Mouse (Mus musculus) testis, adult 2 months (tissue): Measurements from ENCODE around the gene Daam1. TPM values are rescaled to one million over a fixed set of nuclear protein-coding genes. Genes with fewer than 3 reads are reported as not detected.

ENCODE experiments used
- H3K27ac ChIP-seq: fragments of 200-500 bp; 2 replicates; pipeline ENCODE4 v1.5.1; 2012; ENCODE audit warnings: low read depth, low read length; ENCODE audit not compliant: control insufficient read depth, insufficient read depth
- H3K27me3 ChIP-seq: fragments of 200-500 bp; 2 replicates; pipeline ENCODE4 v1.6.1; 2012; ENCODE audit warnings: mild to moderate bottlenecking, low read length, moderate library complexity; ENCODE audit not compliant: control insufficient read depth, insufficient read depth
- H3K36me3 ChIP-seq: fragments of 200-500 bp; 2 replicates; pipeline ENCODE4 v1.6.1; 2012; ENCODE audit warnings: mild to moderate bottlenecking, low read length; ENCODE audit not compliant: control insufficient read depth, insufficient read depth
- H3K4me1 ChIP-seq: fragments of 200-500 bp; 2 replicates; pipeline ENCODE4 v1.6.1; 2012; ENCODE audit warnings: low read length; ENCODE audit not compliant: control insufficient read depth, insufficient read depth
- H3K4me3 ChIP-seq: fragments of 200-500 bp; 2 replicates; pipeline ENCODE4 v1.5.1; 2012; ENCODE audit warnings: low read depth, mild to moderate bottlenecking, low read length, moderate library complexity, mixed read lengths; ENCODE audit not compliant: control insufficient read depth
- CTCF ChIP-seq: fragments of 200-500 bp; IDR thresholded peaks from 2 replicates; pipeline ENCODE4 v1.5.1; 2012; ENCODE audit warnings: low read depth, mild to moderate bottlenecking, inconsistent platforms, low read length, moderate library complexity; ENCODE audit not compliant: control insufficient read depth, insufficient read depth, insufficient replicate concordance
- POLR2A ChIP-seq: fragments of 200-500 bp; IDR thresholded peaks from 2 replicates; pipeline ENCODE4 v1.6.1; 2012; ENCODE audit warnings: low read depth, mild to moderate bottlenecking, inconsistent platforms, low read length, moderate library complexity; ENCODE audit not compliant: control insufficient read depth
- polyA plus RNA-seq: library from polyadenylated mRNA; depleted of rRNA; stranded (reverse); fragments of >200 nt; gene quantifications from 2 replicates; pipeline ENCODE4 v1.2.3, GENCODE M21; 2012

Gene Daam1
- polyA plus RNA-seq, 1 experiment, result 6.6 TPM

GRCm38 (mm10) chr12:72022790-72023189 is 191.9 kb downstream of the Daam1 start:
- no peak overlapping the region for H3K4me3 ChIP-seq
- H3K27ac ChIP-seq, result no peak overlapping the region
- no peaks in the 10 kb centered on the region for H3K36me3 ChIP-seq
- no peak for TF ChIP-seq CTCF
- TF ChIP-seq POLR2A, result no peak
- H3K4me1 ChIP-seq, result peaks cover 2% of the 10 kb centered on the region
- no peaks in the 10 kb centered on the region for H3K27me3 ChIP-seq

DNA sequence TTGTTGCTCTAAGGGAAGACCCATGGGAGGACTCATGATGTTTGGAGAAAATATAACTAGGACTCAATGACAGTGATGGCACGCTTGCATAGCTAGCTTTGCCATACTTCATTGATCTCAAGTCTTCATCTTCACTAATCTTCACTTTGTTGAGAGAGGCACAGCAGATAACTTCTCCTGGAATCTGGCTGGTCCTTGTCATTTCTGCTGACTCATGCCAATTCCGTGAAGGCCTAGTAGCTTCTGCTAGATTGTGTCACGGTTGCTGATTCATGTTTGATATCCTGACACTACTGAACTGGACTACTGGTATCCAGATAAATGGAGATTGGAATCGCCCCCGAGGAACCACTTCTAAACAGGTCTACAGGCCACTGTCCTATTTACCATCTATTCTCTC is 192.7 kb downstream of the Daam1 start:
- TF ChIP-seq CTCF (no peak), POLR2A (no peak)
- Histone ChIP-seq H3K36me3 (no peaks in the 10 kb centered on the region), H3K4me1 (peaks cover 2% of the 10 kb centered on the region), H3K4me3 (no peak overlapping the region), H3K27ac (no peak overlapping the region), H3K27me3 (no peaks in the 10 kb centered on the region)

GRCm38 (mm10) chr12:72025275-72025795 is 194.5 kb downstream of the Daam1 start:
- H3K27ac ChIP-seq, result no peak overlapping the region
- no peak overlapping the region for H3K4me3 ChIP-seq
- no peaks in the 10 kb centered on the region for H3K27me3 ChIP-seq
- H3K36me3 ChIP-seq, result no peaks in the 10 kb centered on the region
- no peak for TF ChIP-seq POLR2A
- H3K4me1 ChIP-seq, result peaks cover 2% of the 10 kb centered on the region

GRCm38 (mm10) chr12:72031171-72031570 is 200.3 kb downstream of the Daam1 start:
- no peaks in the 10 kb centered on the region for H3K27me3 ChIP-seq
- no peaks in the 10 kb centered on the region for H3K4me1 ChIP-seq
- TF ChIP-seq CTCF, result no peak
- TF ChIP-seq POLR2A, result no peak
- H3K36me3 ChIP-seq, result no peaks in the 10 kb centered on the region
- no peak overlapping the region for H3K4me3 ChIP-seq
- no peak overlapping the region for H3K27ac ChIP-seq

DNA sequence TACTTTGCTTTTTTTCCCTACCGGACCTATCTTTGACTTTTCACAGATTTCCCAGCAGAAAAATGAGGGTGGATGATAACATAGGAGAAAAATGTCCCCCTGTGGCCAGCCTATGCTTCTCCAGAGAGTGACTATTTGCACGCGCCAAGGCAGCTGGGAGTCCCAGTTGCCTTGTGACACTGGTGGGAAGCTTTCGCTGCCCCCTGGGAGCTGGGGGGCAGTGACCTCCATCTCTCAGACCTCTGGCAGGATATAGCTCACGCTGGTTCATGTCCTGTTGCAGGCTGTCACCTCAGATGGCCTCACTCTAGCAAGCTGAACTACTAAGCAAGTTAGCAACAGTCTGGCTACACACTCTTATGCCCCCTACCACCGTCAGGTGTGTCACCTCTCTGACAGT is 200.9 kb downstream of the Daam1 start:
- H3K36me3 ChIP-seq, result no peaks in the 10 kb centered on the region
- H3K27ac ChIP-seq, result no peak overlapping the region
- no peak overlapping the region for H3K4me3 ChIP-seq
- TF ChIP-seq CTCF, result no peak
- TF ChIP-seq POLR2A, result no peak
- no peaks in the 10 kb centered on the region for H3K27me3 ChIP-seq
- no peaks in the 10 kb centered on the region for H3K4me1 ChIP-seq

GRCm38 (mm10) chr12:72036097-72036661 is 205.3 kb downstream of the Daam1 start:
- no peaks in the 10 kb centered on the region for H3K36me3 ChIP-seq
- no peaks in the 10 kb centered on the region for H3K4me1 ChIP-seq
- no peaks in the 10 kb centered on the region for H3K27me3 ChIP-seq
- no peak overlapping the region for H3K27ac ChIP-seq
- H3K4me3 ChIP-seq, result no peak overlapping the region
- TF ChIP-seq CTCF (no peak), POLR2A (no peak)

DNA sequence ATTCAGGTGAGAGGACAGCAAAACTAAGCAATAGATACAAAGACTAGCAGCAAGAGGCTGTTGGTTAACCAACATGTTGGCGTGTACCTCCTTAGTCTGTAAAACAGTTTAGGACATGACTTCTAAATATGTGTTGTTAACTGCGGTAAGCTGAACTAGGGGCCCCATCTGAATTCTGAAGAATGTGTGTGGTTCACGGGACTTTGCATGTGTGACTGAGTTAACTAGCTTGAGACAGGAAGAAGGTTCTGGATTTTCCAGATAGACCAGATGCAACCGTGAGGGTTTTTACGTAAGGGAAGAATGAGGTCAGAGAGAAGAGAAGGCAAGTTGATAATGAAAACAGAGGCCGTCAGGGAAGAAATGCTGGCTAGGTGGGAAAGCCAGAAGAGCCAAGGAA is 206.2 kb downstream of the Daam1 start:
- no peak overlapping the region for H3K27ac ChIP-seq
- no peaks in the 10 kb centered on the region for H3K36me3 ChIP-seq
- TF ChIP-seq CTCF, result no peak
- no peak for TF ChIP-seq POLR2A
- no peak overlapping the region for H3K4me3 ChIP-seq
- H3K27me3 ChIP-seq, result no peaks in the 10 kb centered on the region
- no peaks in the 10 kb centered on the region for H3K4me1 ChIP-seq

- H3K4me3 ChIP-seq, result no peak overlapping the region
- no peaks in the 10 kb centered on the region for H3K36me3 ChIP-seq
- no peaks in the 10 kb centered on the region for H3K4me1 ChIP-seq
- no peak for TF ChIP-seq POLR2A
- H3K27me3 ChIP-seq, result no peaks in the 10 kb centered on the region
- H3K27ac ChIP-seq, result no peak overlapping the region
These were observed 208.0 kb downstream of the Daam1 start for GRCm38 (mm10) chr12:72038866-72039265.
